Mouse (Mus musculus) limb, embryonic 11.5 days (tissue): ENCODE measurements around the gene Miga2. TPM values are rescaled to one million over a fixed set of nuclear protein-coding genes. Genes with fewer than 3 reads are reported as not detected.
A peak's percentile ranks its signal among the peaks of the same experiment; 100 is the strongest.

Experiments used
- ATAC-seq: fragments of 200-750 bp; cut with Nextera tagmentation; 2 replicates; pipeline ENCODE4 v1.8.0; 2017; ENCODE audit warnings: low read depth; ENCODE audit not compliant: insufficient number of reproducible peaks, low FRiP score, low TSS enrichment
- DNase-seq: peaks from one replicate; pipeline ENCODE4 v3.0.0-alpha.2; 2015; ENCODE audit warnings: low spot score
- H3K27ac ChIP-seq: fragments of 300-500 bp; sonication (generic); replicated peaks from 2 replicates; pipeline ENCODE4 v1.5.1; 2014; ENCODE audit warnings: low read depth, mild to moderate bottlenecking, low read length
- H3K27me3 ChIP-seq: fragments of 300-500 bp; sonication (generic); 2 replicates; pipeline ENCODE4 v1.6.1; 2014; ENCODE audit warnings: mild to moderate bottlenecking, low read length, mixed read lengths; ENCODE audit not compliant: control insufficient read depth, insufficient read depth
- H3K36me3 ChIP-seq: fragments of 300-500 bp; sonication (generic); 2 replicates; pipeline ENCODE4 v1.6.1; 2014; ENCODE audit warnings: mild to moderate bottlenecking, low read length, moderate library complexity, mixed read lengths; ENCODE audit not compliant: control insufficient read depth, insufficient read depth
- H3K4me1 ChIP-seq: fragments of 300-500 bp; sonication (generic); 2 replicates; pipeline ENCODE4 v1.6.1; 2014; ENCODE audit warnings: low read length, mixed read lengths; ENCODE audit not compliant: control insufficient read depth, insufficient read depth
- H3K4me2 ChIP-seq: fragments of 300-500 bp; sonication (generic); 2 replicates; pipeline ENCODE4 v1.6.1; 2014; ENCODE audit warnings: low read depth, mild to moderate bottlenecking, moderate library complexity; ENCODE audit not compliant: severe bottlenecking
- H3K4me3 ChIP-seq: fragments of 300-500 bp; sonication (generic); 2 replicates; pipeline ENCODE4 v1.5.1; 2014; ENCODE audit warnings: low read depth, low read length
- H3K9ac ChIP-seq: fragments of 300-500 bp; sonication (generic); 2 replicates; pipeline ENCODE4 v1.6.1; 2014; ENCODE audit warnings: mild to moderate bottlenecking, low read length
- H3K9me3 ChIP-seq: fragments of 300-500 bp; sonication (generic); 2 replicates; pipeline ENCODE4 v1.6.1; 2016; ENCODE audit warnings: low read length; ENCODE audit not compliant: control insufficient read depth
- WGBS: fragments of 180-500 bp; shearing (Covaris S2); extraction: QIAGEN DNeasy Blood & Tissue Kit; methylation state at CpG from one replicate; pipeline ENCODE4 v1.1.7; 2014; 5-methylcytosine and 5-hydroxymethylcytosine counted together
- polyA plus RNA-seq: library from polyadenylated mRNA; unstranded; fragments of >200 nt; fragmentation: Nextera tagmentation; extraction: Ambion mirVana; gene quantifications from 2 replicates; pipeline ENCODE4 v1.2.1, GENCODE M21; 2014

Miga2 gene
- polyA plus RNA-seq, 1 experiment from 2014 or later: 20.1 TPM

- Histone ChIP-seq H3K4me1 (no peaks in the 10 kb centered on the region), H3K27me3 (no peaks in the 10 kb centered on the region), H3K36me3 (peaks cover 24% of the 10 kb centered on the region), H3K4me2 (no peak overlapping the region), H3K4me3 (no peak overlapping the region), H3K9ac (no peak overlapping the region), H3K9me3 (no peaks in the 10 kb centered on the region), H3K27ac (no peak overlapping the region)
- no peak for ATAC-seq
- WGBS: 93% methylated on average over 4 of the region's 4 CpGs
- no peak for DNase-seq
These were observed 17.3 kb downstream of the Miga2 start for GRCm38 (mm10) chr2:30381377-30381725.

- Histone ChIP-seq H3K9me3 (no peaks in the 10 kb centered on the region), H3K4me2 (no peak overlapping the region), H3K27me3 (no peaks in the 10 kb centered on the region), H3K36me3 (peaks cover 15% of the 10 kb centered on the region), H3K27ac (no peak overlapping the region), H3K4me3 (no peak overlapping the region), H3K4me1 (no peaks in the 10 kb centered on the region), H3K9ac (no peak overlapping the region)
- WGBS: 85% methylated on average over 5 of the region's 5 CpGs
- DNase-seq (no peak), ATAC-seq (no peak)
These were observed 20.8 kb downstream of the Miga2 start for GRCm38 (mm10) chr2:30384814-30385213.

GRCm38 (mm10) chr2:30385591-30385990, 21.6 kb downstream of the Miga2 start:
- WGBS: 87% methylated on average over 4 of the region's 4 CpGs
- DNase-seq: no peak
- no peaks in the 10 kb centered on the region for H3K9me3 ChIP-seq
- H3K27me3 ChIP-seq: no peaks in the 10 kb centered on the region
- H3K27ac ChIP-seq: no peak overlapping the region
- H3K36me3 ChIP-seq: peaks cover 15% of the 10 kb centered on the region
- no peak overlapping the region for H3K4me3 ChIP-seq
- no peak for ATAC-seq
- no peak overlapping the region for H3K4me2 ChIP-seq
- H3K4me1 ChIP-seq: no peaks in the 10 kb centered on the region
- H3K9ac ChIP-seq: no peak overlapping the region

GRCm38 (mm10) chr2:30386913-30387312, 22.9 kb downstream of the Miga2 start:
- H3K4me2 ChIP-seq: no peak overlapping the region
- H3K27me3 ChIP-seq: no peaks in the 10 kb centered on the region
- peaks cover 10% of the 10 kb centered on the region for H3K36me3 ChIP-seq
- H3K9ac ChIP-seq: no peak overlapping the region
- peaks cover 3% of the 10 kb centered on the region; the same call in 1 of the 2 replicates for H3K4me1 ChIP-seq
- WGBS: 86% methylated on average over 9 of the region's 9 CpGs
- H3K9me3 ChIP-seq: 0 out of 2 replicates have a peak, but pooled peaks cover 2% of the 10 kb centered on the region
- no peak overlapping the region for H3K4me3 ChIP-seq
- no peak overlapping the region for H3K27ac ChIP-seq
- ATAC-seq (no peak), DNase-seq (no peak)

GRCm38 (mm10) chr2:30389000-30389399, 25.0 kb downstream of the Miga2 start:
- Histone ChIP-seq H3K4me3 (no peak overlapping the region), H3K9ac (no peak overlapping the region), H3K36me3 (no peaks in the 10 kb centered on the region; the same call in 1 of the 2 replicates), H3K4me2 (no peak overlapping the region), H3K27ac (no peak overlapping the region), H3K9me3 (0 out of 2 replicates have a peak, but pooled peaks cover 2% of the 10 kb centered on the region), H3K27me3 (no peaks in the 10 kb centered on the region), H3K4me1 (peaks cover 11% of the 10 kb centered on the region)
- no peak for DNase-seq
- ATAC-seq: no peak
- 87% methylated on average over 2 of the region's 2 CpGs for WGBS

- Histone ChIP-seq H3K9ac (peak within 1 kb of the TSS; percentile 72), H3K27me3 (no peaks in the 10 kb centered on the region), H3K4me1 (peaks cover 11% of the 10 kb centered on the region), H3K4me3 (peak within 1 kb of the TSS; percentile 87), H3K9me3 (0 out of 2 replicates have a peak, but pooled peaks cover 2% of the 10 kb centered on the region), H3K4me2 (peak within 1 kb of the TSS; percentile 93), H3K27ac (peak within 1 kb of the TSS; percentile 74), H3K36me3 (peaks cover 3% of the 10 kb centered on the region; the same call in 1 of the 2 replicates)
- ATAC-seq (peak; percentile 99), DNase-seq (peak; percentile 98)
- under 1% methylated on average over 40 of the region's 40 CpGs for WGBS
These were observed 28.1 kb downstream of the Miga2 start, which contains the start of gene Dolpp1 for GRCm38 (mm10) chr2:30392114-30392576. Gene Dolpp1 (plus strand): TSS chr2:30392254.

GRCm38 (mm10) chr2:30392577-30393369, 28.7 kb downstream of the Miga2 start:
- DNase-seq: peak; percentile 88
- Histone ChIP-seq H3K4me1 (peaks cover 11% of the 10 kb centered on the region), H3K9ac (peak overlapping the region; percentile 72), H3K27ac (peak overlapping the region; percentile 74), H3K4me3 (peak overlapping the region; percentile 87), H3K4me2 (peak overlapping the region; percentile 93), H3K27me3 (no peaks in the 10 kb centered on the region), H3K9me3 (0 out of 2 replicates have a peak, but pooled peaks cover 2% of the 10 kb centered on the region), H3K36me3 (peaks cover 9% of the 10 kb centered on the region)
- ATAC-seq: peak; percentile 81
- WGBS: under 1% methylated on average over 53 of the region's 54 CpGs

GRCm38 (mm10) chr2:30393370-30393656, 29.3 kb downstream of the Miga2 start:
- 74% methylated on average over 1 of the region's 1 CpGs for WGBS
- H3K27ac ChIP-seq: peak overlapping the region; percentile 74; the same call in 1 of the 2 replicates

More at GRCm38 (mm10) chr2:30393370-30393656, 29.3 kb downstream of the Miga2 start:
- peaks cover 12% of the 10 kb centered on the region for H3K36me3 ChIP-seq
- peaks cover 11% of the 10 kb centered on the region for H3K4me1 ChIP-seq
- peak overlapping the region; percentile 93 for H3K4me2 ChIP-seq
- no peak for DNase-seq
- ATAC-seq: no peak
- H3K9ac ChIP-seq: peak overlapping the region; percentile 72
- peak overlapping the region; percentile 87 for H3K4me3 ChIP-seq
- 0 out of 2 replicates have a peak, but pooled peaks cover 2% of the 10 kb centered on the region for H3K9me3 ChIP-seq
- H3K27me3 ChIP-seq: no peaks in the 10 kb centered on the region
